7 mouse cellular contexts compared by ENCODE assay signal in the genomic region with DNA sequence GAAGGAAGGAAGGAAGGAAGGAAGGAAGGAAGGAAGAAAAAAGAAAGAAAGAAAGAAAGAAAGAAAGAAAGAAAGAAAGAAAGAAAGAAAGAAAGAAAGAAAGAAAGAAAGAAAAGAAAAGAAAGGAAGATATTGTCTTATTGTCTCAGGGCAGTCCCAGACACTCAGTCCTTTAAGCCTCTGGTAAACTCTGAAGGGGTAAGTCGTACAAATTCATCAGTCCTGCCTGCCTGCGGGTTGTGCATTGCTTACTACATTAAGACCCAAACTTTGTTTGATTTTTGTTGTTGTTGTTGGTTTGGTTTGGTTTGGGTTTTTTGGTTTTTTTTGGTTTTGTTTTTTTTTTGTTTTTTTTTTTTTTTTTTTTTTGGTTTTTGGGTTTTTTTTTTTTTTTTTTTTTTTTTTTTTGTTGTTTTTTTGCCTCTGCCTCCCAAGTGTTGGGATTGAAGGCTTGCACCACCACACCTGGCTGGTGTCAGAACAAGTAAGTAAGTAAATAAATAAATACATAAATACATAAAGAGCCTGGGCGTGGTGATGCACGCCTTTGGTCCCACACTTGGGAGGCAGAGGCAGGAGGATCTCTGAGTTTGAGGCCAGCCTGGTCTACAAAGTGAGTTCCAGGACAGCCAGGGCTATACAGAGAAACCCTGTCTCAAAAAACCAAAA.
A peak's percentile ranks its signal among the peaks of the same experiment; 100 is the strongest.
DNase-seq lines count a peak whose midpoint lies in the region; ATAC-seq and TF ChIP-seq lines count a peak whose summit lies in the region.
"Not testable (repeated sequence)": the region's sequence is repeated elsewhere in the genome, so short reads cannot be mapped to it uniquely, and the experiment has no call there.

No protein-coding gene starts in this region.

- H3K9me3 ChIP-seq in ES-E14 (ENCODE audit: control insufficient read depth, insufficient read depth, low read depth, low read length); embryonic facial prominence, embryonic 10.5 days; hindbrain, embryonic 14.5 days (ENCODE audit: control insufficient read depth, low read length); limb, embryonic 14.5 days (ENCODE audit: control insufficient read depth, low read length); midbrain, embryonic 11.5 days (ENCODE audit: control insufficient read depth, low read length): not testable (repeated sequence)

- H3K36me3 ChIP-seq in ES-E14 (ENCODE audit: control insufficient read depth, insufficient read depth, low read length, poor library complexity, severe bottlenecking); embryonic facial prominence, embryonic 10.5 days (replicated peaks); hindbrain, embryonic 14.5 days (replicated peaks; ENCODE audit: control insufficient read depth, insufficient read depth); limb, embryonic 14.5 days (ENCODE audit: control insufficient read depth, insufficient read depth, low read length); midbrain, embryonic 11.5 days (ENCODE audit: control insufficient read depth, insufficient read depth, low read length): not testable (repeated sequence)

- H3K27ac ChIP-seq in ES-E14 (ENCODE audit: insufficient read depth, low read depth, low read length, poor library complexity, severe bottlenecking); embryonic facial prominence, embryonic 10.5 days (replicated peaks); hindbrain, embryonic 14.5 days; limb, embryonic 14.5 days (replicated peaks; ENCODE audit: low read depth, low read length); midbrain, embryonic 11.5 days (ENCODE audit: low read depth, low read length): not testable (repeated sequence)

- not testable (repeated sequence) for TF ChIP-seq POLR2A in brain, embryonic 14.5 days (IDR thresholded peaks at IDR 0.05; ENCODE audit: borderline replicate concordance, extremely low read depth, insufficient read depth, insufficient read length, poor library complexity, severe bottlenecking); limb, embryonic 14.5 days (IDR thresholded peaks at IDR 0.05; ENCODE audit: borderline replicate concordance, extremely low read depth, insufficient read depth, insufficient read length)

- DNase-seq in ES-E14 (ENCODE audit: low read depth, low spot score), result peak; percentile 73
- DNase-seq in brain, embryonic 14.5 days (ENCODE audit: low read depth), result peak; percentile 55
- peak; percentile 12 for DNase-seq in embryonic facial prominence, embryonic 10.5 days (ENCODE audit: low spot score)
- peak; percentile 69 for DNase-seq in hindbrain, embryonic 14.5 days (ENCODE audit: low spot score)
- DNase-seq in limb, embryonic 14.5 days (ENCODE audit: low spot score), result peak; percentile 76
- DNase-seq in midbrain, embryonic 11.5 days (ENCODE audit: low spot score, missing footprints), result peak; percentile 95
- DNase-seq in spleen, postnatal 4 days (ENCODE audit: low spot score in 2 of 2), result peak; percentile 15 to 63

- not testable (repeated sequence) for H3K9ac ChIP-seq in ES-E14 (ENCODE audit: insufficient read depth, low read depth, low read length, poor library complexity, severe bottlenecking); hindbrain, embryonic 14.5 days; limb, embryonic 14.5 days (ENCODE audit: low read depth, low read length, severe bottlenecking); midbrain, embryonic 11.5 days (ENCODE audit: low read length)

- H3K4me1 ChIP-seq in ES-E14 (ENCODE audit: control insufficient read depth in 2 of 2, insufficient read depth in 2 of 2, low read length in 2 of 2, poor library complexity in 1 of 2); embryonic facial prominence, embryonic 10.5 days; hindbrain, embryonic 14.5 days (replicated peaks; ENCODE audit: control insufficient read depth, insufficient read depth, low read length); limb, embryonic 14.5 days (ENCODE audit: control insufficient read depth, insufficient read depth, low read length); midbrain, embryonic 11.5 days (ENCODE audit: control insufficient read depth, insufficient read depth, low read length): not testable (repeated sequence)

- not testable (repeated sequence) for H3K4me2 ChIP-seq in hindbrain, embryonic 14.5 days (replicated peaks); limb, embryonic 14.5 days (replicated peaks; ENCODE audit: low read depth, low read length, severe bottlenecking); midbrain, embryonic 11.5 days

- ATAC-seq in hindbrain, embryonic 14.5 days (ENCODE audit: low FRiP score); limb, embryonic 14.5 days (ENCODE audit: low FRiP score, low read depth); midbrain, embryonic 11.5 days (ENCODE audit: low FRiP score): not testable (repeated sequence)

- TF ChIP-seq CTCF in brain, embryonic 14.5 days (IDR thresholded peaks at IDR 0.05; ENCODE audit: borderline replicate concordance, extremely low read depth, insufficient read depth, insufficient read length), result not testable (repeated sequence)

- not testable (repeated sequence) for H3K27me3 ChIP-seq in embryonic facial prominence, embryonic 10.5 days (replicated peaks; ENCODE audit: low read depth, poor library complexity, severe bottlenecking); hindbrain, embryonic 14.5 days (ENCODE audit: control insufficient read depth, insufficient read depth, low read length); limb, embryonic 14.5 days (ENCODE audit: control insufficient read depth, insufficient read depth, low read length); midbrain, embryonic 11.5 days (ENCODE audit: control insufficient read depth, insufficient read depth, low read length)

- WGBS in embryonic facial prominence, embryonic 10.5 days, result 93% methylated on average over 4 of the region's 4 CpGs
- 93% methylated on average over 4 of the region's 4 CpGs for WGBS in hindbrain, embryonic 14.5 days
- 90% methylated on average over 4 of the region's 4 CpGs for WGBS in limb, embryonic 14.5 days
- 90% methylated on average over 4 of the region's 4 CpGs for WGBS in midbrain, embryonic 11.5 days

- in situ Hi-C loops in ES-E14 (cut with MboI; ENCODE audit: low sequenced_read_pairs in 2 of 2, unreplicated experiment in 2 of 2), result not testable (repeated sequence)

- not testable (repeated sequence) for H3K4me3 ChIP-seq in ES-E14 (ENCODE audit: insufficient read depth in 1 of 2, low read depth in 1 of 2, low read length in 2 of 2, poor library complexity in 1 of 2, severe bottlenecking in 1 of 2); embryonic facial prominence, embryonic 10.5 days; hindbrain, embryonic 14.5 days (replicated peaks; ENCODE audit: low read length); limb, embryonic 14.5 days (replicated peaks; ENCODE audit: low read length); midbrain, embryonic 11.5 days (ENCODE audit: low read depth, low read length)

TF ChIP-seq in ES-E14, 5 proteins besides CTCF, POLR2A, EP300 and RAD21:
- peak; percentile 94 for TF ChIP-seq ZNF384 (IDR thresholded peaks at IDR 0.05; ENCODE audit: low read depth, low read length)
TF ChIP-seq in ES-E14: peak in this region for 1; not testable (repeated sequence) for 4.

Comparison
In these comparisons a context has a peak if more than half of its experiments do, and no peak if none do; other contexts are left out.
1. DNase-seq: peak in every context shown above with its lines; median percentile 95 in midbrain, embryonic 11.5 days; 76 in limb, embryonic 14.5 days; 73 in ES-E14; 69 in hindbrain, embryonic 14.5 days; 55 in brain, embryonic 14.5 days; 39 in spleen, postnatal 4 days; 12 in embryonic facial prominence, embryonic 10.5 days.